Mouse (Mus musculus) kidney, adult 11 months (tissue): ENCODE data around the gene Epn2.

ENCODE experiments used
- DNase-seq: peaks from one replicate; pipeline ENCODE4 v3.0.0; 2022

Gene Epn2

GRCm38 (mm10) chr11:61535530-61535929 lies 44.0 kb downstream of the Epn2 start:
- no peak for DNase-seq

- DNase-seq, result peak; percentile 74
These were observed 45.9 kb downstream of the Epn2 start for GRCm38 (mm10) chr11:61533571-61533970.

DNA sequence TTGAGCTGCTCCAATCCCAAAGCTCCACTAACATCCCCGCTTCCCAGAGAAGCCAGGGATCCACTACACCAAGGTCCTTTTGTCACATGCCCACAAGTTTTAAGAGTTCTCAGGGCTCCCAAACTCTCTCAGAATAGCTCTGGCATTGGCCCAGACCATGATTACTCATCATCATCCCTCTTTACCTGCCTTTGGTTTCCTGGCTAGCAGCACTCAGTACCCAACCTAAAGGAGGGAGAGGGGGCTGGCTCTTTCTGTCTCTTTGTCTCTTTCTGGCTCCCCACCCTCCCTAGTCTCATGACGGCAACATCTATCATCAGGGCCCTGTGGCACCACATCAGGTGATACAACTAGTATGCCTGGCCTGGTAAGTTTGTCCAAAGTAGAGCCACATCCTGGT lies 46.7 kb downstream of the Epn2 start:
- DNase-seq, result peak; percentile 27

DNA sequence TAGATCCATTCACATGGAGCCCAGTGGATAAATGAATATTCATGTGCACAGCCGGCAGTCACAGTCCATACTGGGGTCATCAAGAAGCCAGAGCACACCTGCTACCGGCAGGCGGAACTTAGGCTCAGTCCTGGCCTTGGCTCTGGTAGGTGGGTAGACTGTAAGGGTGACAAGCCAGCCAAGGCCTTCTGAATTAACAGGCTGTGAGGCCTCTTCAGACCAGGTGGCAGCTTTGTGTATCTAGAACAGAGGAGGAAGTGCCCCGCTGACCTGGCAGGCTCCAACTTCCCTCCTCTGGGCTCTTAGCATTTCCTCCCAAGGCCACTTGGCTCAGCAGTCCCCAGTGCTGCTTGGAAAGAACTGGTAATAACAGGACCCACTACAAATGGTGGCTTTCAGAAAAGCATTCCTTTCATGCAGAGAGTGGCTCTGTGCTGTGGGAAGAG lies 50.2 kb downstream of the Epn2 start:
- DNase-seq, result peak; percentile 63

- DNase-seq, result no peak
These were observed 52.6 kb downstream of the Epn2 start for GRCm38 (mm10) chr11:61526872-61527271.

DNA sequence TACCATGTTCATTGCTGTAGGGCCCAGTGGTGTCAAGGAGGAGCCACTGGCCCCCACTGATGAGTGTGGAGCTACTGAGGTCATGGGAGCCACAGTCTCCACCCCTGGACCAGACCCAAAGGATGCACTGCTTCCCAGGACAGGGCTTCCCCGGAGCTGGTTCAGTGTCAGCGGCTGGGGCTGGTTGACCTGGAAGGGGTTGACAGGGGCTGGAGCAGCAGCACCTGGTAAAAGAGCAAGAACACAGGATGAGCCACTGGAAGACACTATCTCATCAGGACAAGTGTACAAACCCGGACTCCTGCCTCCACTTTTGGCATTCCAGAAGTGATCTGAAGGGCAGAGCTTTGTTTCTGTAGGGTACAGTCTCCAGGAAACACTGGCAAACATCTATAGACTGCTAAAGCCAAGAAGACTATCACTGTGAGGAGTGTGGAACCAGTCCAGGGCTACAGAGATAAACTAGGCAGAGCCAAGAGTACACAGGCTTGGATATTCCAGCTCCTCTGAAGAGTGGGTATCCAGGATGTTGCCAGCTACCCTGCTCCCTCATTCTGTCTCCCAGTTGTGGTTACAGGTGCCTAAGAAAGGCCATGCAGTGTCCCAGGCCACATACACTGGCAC lies 59.9 kb downstream of the Epn2 start:
- no peak for DNase-seq

DNA sequence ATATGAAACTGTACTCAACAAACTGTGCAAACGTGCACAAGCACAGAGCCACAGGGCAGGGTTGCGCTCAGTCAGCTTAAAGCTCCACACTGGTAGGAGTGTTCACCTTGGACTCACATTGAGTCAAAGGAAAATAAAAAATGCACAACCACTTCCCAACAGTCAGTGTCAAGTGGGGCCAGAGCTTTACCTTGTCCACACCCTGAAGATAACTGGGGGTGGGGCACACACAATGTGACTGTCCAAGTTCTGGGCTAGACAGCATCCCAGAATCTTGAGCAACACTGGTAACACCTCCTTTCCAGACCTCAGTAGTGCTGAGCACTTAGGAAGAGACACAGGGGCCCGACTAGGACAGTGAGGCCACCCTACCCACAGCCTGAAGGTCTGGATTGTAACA lies 60.6 kb downstream of the Epn2 start:
- DNase-seq, result no peak

GRCm38 (mm10) chr11:61517971-61518370 lies 61.5 kb downstream of the Epn2 start:
- DNase-seq, result no peak

GRCm38 (mm10) chr11:61514953-61515352 lies 64.5 kb downstream of the Epn2 start:
- DNase-seq, result peak; percentile 38

- peak; percentile 96 for DNase-seq
These were observed 74.7 kb downstream of the Epn2 start, which contains the start of gene B9d1 for GRCm38 (mm10) chr11:61504713-61505257. Gene B9d1, plus strand, starts transcription at chr11:61505144.

DNA sequence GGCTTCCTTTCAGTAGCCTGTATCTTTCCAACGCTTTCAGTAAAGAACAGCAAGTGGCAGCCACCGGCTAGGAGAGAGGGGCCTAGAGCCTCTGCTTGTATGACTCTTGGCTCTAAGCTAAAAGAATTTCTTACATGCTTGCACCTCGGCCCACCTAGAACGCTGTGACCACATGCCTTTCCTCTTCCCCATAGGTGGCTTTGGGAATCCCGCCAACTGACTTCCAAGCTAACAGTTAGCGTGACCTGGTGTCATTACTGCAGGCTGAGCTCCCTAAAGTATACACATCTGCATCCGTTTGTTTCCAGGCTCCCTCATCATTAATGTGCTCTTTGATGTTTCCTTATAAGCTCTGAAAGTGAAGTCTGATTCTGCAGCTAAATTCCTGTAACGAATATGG lies 75.6 kb downstream of the Epn2 start:
- DNase-seq, result no peak

- DNase-seq, result no peak
These were observed 80.6 kb downstream of the Epn2 start for GRCm38 (mm10) chr11:61498736-61499504.

GRCm38 (mm10) chr11:61497490-61497889 lies 82.0 kb downstream of the Epn2 start:
- DNase-seq, result no peak

DNA sequence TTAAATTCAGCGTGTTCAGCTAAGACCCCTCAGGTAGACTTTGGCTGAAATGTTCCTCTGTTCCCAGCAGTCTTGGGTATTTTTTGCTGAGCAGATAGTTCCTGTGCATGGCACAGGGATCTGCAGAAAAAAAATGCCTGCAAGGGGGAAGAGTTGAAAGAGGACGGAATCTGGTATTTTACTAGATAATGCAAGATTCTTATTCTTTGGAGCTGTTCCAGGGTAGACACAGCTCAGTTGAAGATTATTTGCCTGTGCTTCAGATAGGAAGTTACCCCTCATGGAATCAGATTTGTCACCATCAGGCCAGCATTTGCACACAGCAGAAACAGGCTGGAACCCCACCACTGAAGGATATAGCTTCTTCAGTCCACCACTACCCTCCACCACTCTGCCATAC lies 84.0 kb downstream of the Epn2 start:
- no peak for DNase-seq

GRCm38 (mm10) chr11:61494129-61494997 lies 85.1 kb downstream of the Epn2 start, which contains the start of gene Mapk7:
Gene Mapk7, minus strand, starts transcription at chr11:61494406.
- peak; percentile 97 for DNase-seq

GRCm38 (mm10) chr11:61493525-61494128 lies 85.9 kb downstream of the Epn2 start:
- DNase-seq, result no peak

DNA sequence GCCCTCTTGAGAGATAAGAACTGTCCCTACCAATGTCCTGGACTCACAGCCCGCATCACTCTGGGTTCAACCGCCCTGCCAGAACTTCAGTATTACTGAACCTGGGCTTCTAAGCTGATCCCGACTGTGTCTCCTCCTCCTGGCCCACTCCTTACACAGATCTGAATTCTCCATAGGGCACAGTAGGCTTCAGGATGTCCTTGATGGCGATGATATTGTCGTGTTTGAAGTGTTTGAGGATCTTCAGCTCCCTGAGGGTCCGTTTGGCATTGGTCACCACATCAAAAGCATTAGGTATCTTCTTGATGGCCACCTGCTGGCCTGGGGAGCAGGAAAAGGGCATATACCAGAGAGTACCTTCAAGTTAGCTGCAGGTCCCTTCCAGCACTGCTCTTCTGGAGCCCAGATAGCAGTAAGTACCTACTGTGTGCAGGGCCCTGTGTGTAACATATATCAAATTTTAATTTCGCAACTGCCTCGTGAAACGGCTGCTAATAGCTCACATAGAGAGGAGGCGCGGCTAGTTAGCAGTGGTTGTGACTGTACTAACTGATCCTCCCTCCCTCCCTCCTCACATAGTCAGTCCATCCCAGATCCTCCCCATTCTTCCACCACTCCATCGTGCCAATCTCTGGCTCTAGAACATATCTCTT lies 86.6 kb downstream of the Epn2 start:
- DNase-seq, result no peak

DNA sequence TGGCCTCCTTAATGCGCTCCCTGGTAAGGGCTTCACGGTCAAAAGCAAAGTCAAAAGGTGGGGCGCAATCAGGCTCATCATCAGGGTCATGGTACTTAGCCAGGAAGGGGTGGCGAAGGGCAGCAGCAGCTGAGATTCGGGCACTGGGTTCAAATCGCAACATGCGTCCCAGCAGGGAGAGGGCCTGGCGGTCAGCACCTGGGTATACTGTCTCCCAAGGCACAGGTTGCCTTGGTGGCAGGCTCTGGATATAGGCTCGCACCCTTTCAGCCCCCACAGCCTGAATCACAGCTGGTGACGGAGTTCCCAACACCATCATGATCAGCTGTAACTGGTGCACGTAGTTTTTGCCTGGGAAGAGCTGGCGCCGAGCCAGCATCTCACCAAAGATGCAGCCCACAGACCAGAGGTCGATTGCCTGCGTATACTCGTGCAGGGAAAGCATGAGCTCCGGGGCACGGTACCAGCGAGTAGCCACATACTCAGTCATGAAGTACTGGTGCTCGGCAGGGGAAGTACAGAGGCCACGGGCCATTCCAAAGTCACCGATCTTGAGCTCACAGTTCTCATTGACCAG lies 88.5 kb downstream of the Epn2 start:
- no peak for DNase-seq

GRCm38 (mm10) chr11:61489874-61490273 lies 89.6 kb downstream of the Epn2 start:
- no peak for DNase-seq

DNA sequence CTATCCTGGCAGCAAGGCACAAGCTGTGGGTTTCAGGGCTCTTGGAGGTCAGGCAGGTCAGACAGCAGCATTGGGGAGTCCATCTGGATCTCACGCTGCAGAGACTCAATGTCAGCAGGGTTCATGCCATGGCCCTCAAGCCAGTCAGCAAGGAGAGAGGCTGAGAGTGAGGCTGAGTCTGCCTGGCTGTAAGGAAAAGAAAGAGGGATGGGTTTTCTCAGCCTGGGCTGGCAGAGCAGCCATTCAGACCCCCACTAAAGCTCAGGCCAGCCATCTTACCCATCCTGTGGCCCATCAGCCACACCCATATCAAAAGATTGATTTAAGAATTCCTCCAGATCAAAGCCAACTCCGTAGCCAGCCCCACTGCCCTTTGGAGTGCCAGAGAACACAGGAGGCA lies 90.4 kb downstream of the Epn2 start:
- DNase-seq, result no peak

DNA sequence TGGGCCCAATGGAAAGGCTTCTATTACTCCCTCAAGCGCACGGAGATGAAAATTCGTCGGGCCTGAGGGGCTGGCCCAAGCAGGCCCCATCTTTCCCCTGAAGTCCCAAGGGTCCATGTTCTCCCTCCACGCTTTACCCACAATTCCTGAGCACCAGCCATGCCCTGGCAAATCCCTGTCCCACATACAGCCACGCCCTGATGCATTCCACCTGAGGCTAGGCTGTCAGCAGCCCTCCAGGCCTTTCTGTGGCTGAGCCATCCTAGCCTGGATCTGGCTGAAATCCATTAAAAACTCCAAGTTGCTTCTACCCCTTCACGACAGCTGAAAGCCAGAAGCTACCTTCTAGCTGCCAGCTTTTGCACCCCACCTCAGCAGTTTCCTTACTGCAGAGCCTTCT lies 91.6 kb downstream of the Epn2 start:
- no peak for DNase-seq

GRCm38 (mm10) chr11:61487401-61487800 lies 92.1 kb downstream of the Epn2 start:
- DNase-seq, result no peak
